Mouse (Mus musculus): ENCODE results near the gene Ndrg2. TPM values are rescaled to one million over a fixed set of nuclear protein-coding genes. Genes with fewer than 3 reads are reported as not detected.

Gene Ndrg2
- 801 and 919 TPM in 2 replicates for polyA plus RNA-seq (2021; fragmentation: Nextera tagmentation)
- long read RNA-seq, experiment 1, transcript Ndrg2-201 (16 exons, 2,099 nt): minor isoform, 916 of 5,517 reads
- long read RNA-seq, experiment 1, transcript Ndrg2-202 (15 exons, 2,103 nt): major isoform, 2,284 of 5,517 reads
- long read RNA-seq, experiment 1, partial matches to known transcripts: 935 of 5,517 reads
- long read RNA-seq, experiment 1, other reads (novel, unspliced or antisense): 1,382 of 5,517 reads
- long read RNA-seq, experiment 2, transcript Ndrg2-202 (15 exons, 2,103 nt): major isoform, 466 of 1,411 reads
- long read RNA-seq, experiment 2, transcript Ndrg2-201 (16 exons, 2,099 nt): minor isoform, 192 of 1,411 reads
- long read RNA-seq, experiment 2, partial matches to known transcripts: 406 of 1,411 reads
- long read RNA-seq, experiment 2, other reads (novel, unspliced or antisense): 347 of 1,411 reads

GRCm38 (mm10) chr14:51913960-51914762, at the start of gene Ndrg2:
Ndrg2 (minus strand) TSS chr14:51914158.

GRCm38 (mm10) chr14:51922571-51922865, 8.6 kb upstream of the Ndrg2 start, which contains the start of gene Rnase13:
Rnase13 (minus strand) TSS chr14:51922773.

GRCm38 (mm10) chr14:51918125-51918524, 4.2 kb upstream of the Ndrg2 start, which contains the start of gene Tppp2:
Tppp2 (plus strand) TSS chr14:51918425.

GRCm38 (mm10) chr14:51892191-51892939, 21.6 kb downstream of the Ndrg2 start, which contains the start of gene Slc39a2:
Slc39a2 (plus strand) TSS chr14:51892889.

GRCm38 (mm10) chr14:51884598-51885331, 29.2 kb downstream of the Ndrg2 start, which contains the start of gene Mettl17:
Mettl17 (plus strand) TSS chr14:51884842.

Other genes with a start within 250 kb of the Ndrg2 start
- gene Gm17079, start 218.7 kb downstream of the Ndrg2 start, polyA plus RNA-seq (2021; fragmentation: Nextera tagmentation): not detected in 2 replicates
- gene Gm5800, start 197.0 kb downstream of the Ndrg2 start, polyA plus RNA-seq (2021; fragmentation: Nextera tagmentation): not detected in 2 replicates
- gene Ang4, start 140.6 kb downstream of the Ndrg2 start, polyA plus RNA-seq (2021; fragmentation: Nextera tagmentation): not detected in 2 replicates
- not detected in 2 replicates for gene AY358078, start 114.1 kb downstream of the Ndrg2 start, polyA plus RNA-seq (2021; fragmentation: Nextera tagmentation)
- not detected in 2 replicates for gene Ear6, start 60.5 kb downstream of the Ndrg2 start, polyA plus RNA-seq (2021; fragmentation: Nextera tagmentation)
- 11.6 and 23.7 TPM in 2 replicates for gene Mettl17, start 29.3 kb downstream of the Ndrg2 start, polyA plus RNA-seq (2021; fragmentation: Nextera tagmentation)
- gene Slc39a2, start 21.3 kb downstream of the Ndrg2 start, polyA plus RNA-seq (2021; fragmentation: Nextera tagmentation): 0.20 and 0.21 TPM in 2 replicates
- not detected in 2 replicates for gene Tppp2, start 4.3 kb upstream of the Ndrg2 start, polyA plus RNA-seq (2021; fragmentation: Nextera tagmentation)
- 0.10 TPM in 1 of 2 replicates, not detected in the other for gene Rnase13, start 8.6 kb upstream of the Ndrg2 start, polyA plus RNA-seq (2021; fragmentation: Nextera tagmentation)
- 21.2 and 21.3 TPM in 2 replicates for gene Arhgef40, start 70.6 kb upstream of the Ndrg2 start, polyA plus RNA-seq (2021; fragmentation: Nextera tagmentation)
- gene Tmem253, start 101.5 kb upstream of the Ndrg2 start, polyA plus RNA-seq (2021; fragmentation: Nextera tagmentation): 0.09 TPM in 1 of 2 replicates, not detected in the other
- gene Zfp219, start 106.6 kb upstream of the Ndrg2 start, polyA plus RNA-seq (2021; fragmentation: Nextera tagmentation): 5.8 and 8.6 TPM in 2 replicates
- not detected in 2 replicates for gene Olfr221, start 128.3 kb upstream of the Ndrg2 start, polyA plus RNA-seq (2021; fragmentation: Nextera tagmentation)
- gene Hnrnpc, start 189.9 kb upstream of the Ndrg2 start, polyA plus RNA-seq (2021; fragmentation: Nextera tagmentation): 110 and 146 TPM in 2 replicates
- 71.6 and 108 TPM in 2 replicates for gene Rpgrip1, start 196.5 kb upstream of the Ndrg2 start, polyA plus RNA-seq (2021; fragmentation: Nextera tagmentation)

All from left cerebral cortex, adult 6 months (tissue).